Mouse (Mus musculus): ENCODE results near the gene Il4i1.

Gene Il4i1

GRCm38 (mm10) chr7:44819391-44819790, 3.2 kb downstream of the Il4i1 start:
- DNase-seq (ENCODE audit: low read depth): no peak

- no peak for DNase-seq (ENCODE audit: low read depth)
These were observed 3.7 kb downstream of the Il4i1 start for GRCm38 (mm10) chr7:44819863-44820262.

GRCm38 (mm10) chr7:44820525-44820924, 4.3 kb downstream of the Il4i1 start:
- DNase-seq (ENCODE audit: low read depth): no peak

- DNase-seq (ENCODE audit: low read depth): no peak
These were observed 5.7 kb downstream of the Il4i1 start for GRCm38 (mm10) chr7:44821666-44822448.

GRCm38 (mm10) chr7:44823409-44823808, 7.2 kb downstream of the Il4i1 start:
- no peak for DNase-seq (ENCODE audit: low read depth)

GRCm38 (mm10) chr7:44824872-44825271, 8.7 kb downstream of the Il4i1 start:
- peak; percentile 74 for DNase-seq (ENCODE audit: low read depth)

GRCm38 (mm10) chr7:44826771-44827170, 10.6 kb downstream of the Il4i1 start:
- no peak for DNase-seq (ENCODE audit: low read depth)

GRCm38 (mm10) chr7:44828706-44829105, 12.5 kb downstream of the Il4i1 start:
- DNase-seq (ENCODE audit: low read depth): no peak

GRCm38 (mm10) chr7:44832763-44833162, 16.6 kb downstream of the Il4i1 start:
- DNase-seq (ENCODE audit: low read depth): no peak

- no peak for DNase-seq (ENCODE audit: low read depth)
These were observed 19.3 kb downstream of the Il4i1 start for GRCm38 (mm10) chr7:44835373-44836015.

GRCm38 (mm10) chr7:44836016-44836404, 19.8 kb downstream of the Il4i1 start:
- DNase-seq (ENCODE audit: low read depth): no peak

GRCm38 (mm10) chr7:44836423-44837053, 20.4 kb downstream of the Il4i1 start:
- no peak for DNase-seq (ENCODE audit: low read depth)

- no peak for DNase-seq (ENCODE audit: low read depth)
These were observed 21.9 kb downstream of the Il4i1 start for GRCm38 (mm10) chr7:44838073-44838472.

GRCm38 (mm10) chr7:44839171-44839490, 22.9 kb downstream of the Il4i1 start:
- DNase-seq (ENCODE audit: low read depth): no peak

GRCm38 (mm10) chr7:44839491-44840191, 23.5 kb downstream of the Il4i1 start:
- no peak for DNase-seq (ENCODE audit: low read depth)

- DNase-seq (ENCODE audit: low read depth): no peak
These were observed 24.2 kb downstream of the Il4i1 start for GRCm38 (mm10) chr7:44840426-44840825.

GRCm38 (mm10) chr7:44841825-44842463, 25.8 kb downstream of the Il4i1 start:
- no peak for DNase-seq (ENCODE audit: low read depth)

GRCm38 (mm10) chr7:44845006-44845405, 28.8 kb downstream of the Il4i1 start:
- DNase-seq (ENCODE audit: low read depth): no peak

- DNase-seq (ENCODE audit: low read depth): no peak
These were observed 30.6 kb downstream of the Il4i1 start for GRCm38 (mm10) chr7:44846804-44847203.

GRCm38 (mm10) chr7:44847772-44848171, 31.6 kb downstream of the Il4i1 start:
- no peak for DNase-seq (ENCODE audit: low read depth)

GRCm38 (mm10) chr7:44848561-44849415, 32.6 kb downstream of the Il4i1 start, which contains the start of the genes Akt1s1 and Tbc1d17:
Gene Akt1s1 (plus strand): TSS chr7:44848991.
Gene Tbc1d17 (minus strand): TSS chr7:44849079.
- peak; percentile 97 for DNase-seq (ENCODE audit: low read depth)
